Mouse (Mus musculus): ENCODE results near the gene Smyd1. TPM values are rescaled to one million over a fixed set of nuclear protein-coding genes. Genes with fewer than 3 reads are reported as not detected.
"Not testable (repeated sequence)": the region's sequence is repeated elsewhere in the genome, so short reads cannot be mapped to it uniquely, and the experiment has no call there.

Gene Smyd1
- polyA plus RNA-seq, 1 experiment from 2014 or later, result 0.15 TPM

DNA sequence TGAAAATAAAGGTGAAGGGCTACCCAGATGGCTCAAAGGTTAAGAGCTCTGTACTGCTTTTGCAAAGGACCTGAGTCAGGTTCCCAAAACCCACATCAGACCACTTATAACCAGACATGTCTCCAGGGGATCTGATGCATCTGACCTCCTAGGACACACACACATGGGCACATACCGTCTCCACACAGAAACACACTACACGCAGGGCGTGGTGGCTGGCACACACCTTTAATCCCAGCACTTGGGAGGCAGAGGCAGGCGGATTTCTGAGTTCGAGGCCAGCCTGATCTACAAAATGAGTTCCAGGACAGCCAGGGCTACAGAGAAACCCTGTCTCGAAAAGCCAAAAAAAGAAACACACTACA lies 52.4 kb downstream of the Smyd1 start:
- H3K4me3 ChIP-seq; H3K27me3 ChIP-seq (ENCODE audit: poor library complexity, severe bottlenecking); H3K27ac ChIP-seq; DNase-seq (ENCODE audit: extremely low spot score, low spot score); H3K36me3 ChIP-seq (replicated peaks); H3K9me3 ChIP-seq: not testable (repeated sequence)
- WGBS, result 93% methylated on average over 6 of the region's 6 CpGs
- peaks cover 18% of the 10 kb centered on the region for H3K4me1 ChIP-seq

- H3K36me3 ChIP-seq (replicated peaks), result no peaks in the 10 kb centered on the region
- H3K4me3 ChIP-seq, result no peak overlapping the region
- H3K9me3 ChIP-seq, result no peaks in the 10 kb centered on the region
- no peaks in the 10 kb centered on the region for H3K27me3 ChIP-seq (ENCODE audit: poor library complexity, severe bottlenecking)
- H3K27ac ChIP-seq, result no peak overlapping the region
- WGBS, result 70% methylated on average over 7 of the region's 7 CpGs
- no peak for DNase-seq (ENCODE audit: extremely low spot score, low spot score)
- peaks cover 18% of the 10 kb centered on the region for H3K4me1 ChIP-seq
Measured at GRCm38 (mm10) chr6:71268929-71269685, 52.9 kb downstream of the Smyd1 start.

DNA sequence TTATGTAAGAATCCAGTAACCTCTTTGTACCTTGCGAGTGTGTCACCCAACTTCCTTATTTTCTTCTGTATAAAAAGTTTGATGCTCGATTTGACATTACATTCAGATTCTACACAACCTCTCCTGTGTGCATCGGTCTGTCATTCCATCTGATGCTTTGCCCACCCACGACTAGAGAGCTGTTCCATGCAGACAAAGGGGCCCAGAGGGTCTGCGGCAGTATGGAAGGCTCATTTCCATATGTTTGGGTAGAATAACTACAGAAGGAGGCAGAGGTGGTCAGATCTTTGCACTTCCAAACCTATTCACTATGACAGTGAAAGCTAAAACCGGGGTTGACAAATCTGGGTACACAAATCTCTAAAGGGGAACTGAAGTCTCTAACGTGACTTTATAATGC lies 54.4 kb downstream of the Smyd1 start:
- WGBS, result 85% methylated on average over 7 of the region's 7 CpGs
- not testable (repeated sequence) for H3K27ac ChIP-seq; H3K4me3 ChIP-seq; H3K27me3 ChIP-seq (ENCODE audit: poor library complexity, severe bottlenecking); H3K36me3 ChIP-seq (replicated peaks); H3K9me3 ChIP-seq; DNase-seq (ENCODE audit: extremely low spot score, low spot score)
- H3K4me1 ChIP-seq, result peaks cover 15% of the 10 kb centered on the region

GRCm38 (mm10) chr6:71262142-71262833 lies 59.7 kb downstream of the Smyd1 start:
- H3K9me3 ChIP-seq, result no peaks in the 10 kb centered on the region
- 84% methylated on average over 8 of the region's 8 CpGs for WGBS
- DNase-seq (ENCODE audit: extremely low spot score, low spot score), result no peak
- H3K36me3 ChIP-seq (replicated peaks), result no peaks in the 10 kb centered on the region
- no peak overlapping the region for H3K4me3 ChIP-seq
- H3K4me1 ChIP-seq, result 0 out of 2 replicates have a peak, but pooled peaks cover 4% of the 10 kb centered on the region
- no peak overlapping the region for H3K27ac ChIP-seq
- H3K27me3 ChIP-seq (ENCODE audit: poor library complexity, severe bottlenecking), result no peaks in the 10 kb centered on the region

GRCm38 (mm10) chr6:71261060-71261459 lies 61.0 kb downstream of the Smyd1 start:
- DNase-seq (ENCODE audit: extremely low spot score, low spot score), result no peak

DNA sequence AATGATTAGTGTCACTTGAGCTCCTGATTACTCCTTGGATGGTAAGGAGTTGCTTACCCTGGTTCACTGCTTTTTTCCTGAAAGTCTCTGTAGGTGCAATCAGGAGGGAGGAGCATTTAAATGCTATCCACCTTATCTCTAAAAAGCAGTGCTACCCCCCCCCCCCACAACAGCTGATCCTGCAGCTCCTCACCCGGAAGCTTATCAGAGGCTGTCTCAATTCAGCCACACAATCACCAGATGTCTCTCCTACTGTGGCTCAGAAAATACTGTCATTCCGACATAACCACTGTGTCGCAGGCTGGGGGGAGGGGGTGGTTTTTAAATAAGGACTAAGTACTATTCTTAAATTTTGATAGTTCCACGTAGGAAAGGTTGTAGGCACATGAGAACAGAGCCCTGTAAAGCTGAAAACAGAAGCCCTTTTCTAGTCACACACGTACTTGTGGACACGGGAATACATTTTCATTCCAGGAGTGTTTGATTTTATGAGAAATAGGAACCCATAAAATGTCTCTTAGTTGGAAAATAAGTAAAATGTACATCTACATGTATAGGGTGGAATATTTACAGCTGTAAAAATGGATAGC lies 61.9 kb downstream of the Smyd1 start:
- 75% methylated on average over 6 of the region's 6 CpGs for WGBS
- no peaks in the 10 kb centered on the region for H3K9me3 ChIP-seq

More at GRCm38 (mm10) chr6:71261060-71261459, 61.0 kb downstream of the Smyd1 start:
- Histone ChIP-seq H3K27ac (no peak overlapping the region), H3K9me3 (no peaks in the 10 kb centered on the region), H3K4me1 (0 out of 2 replicates have a peak, but pooled peaks cover 4% of the 10 kb centered on the region), H3K27me3 (ENCODE audit: poor library complexity, severe bottlenecking) (no peaks in the 10 kb centered on the region), H3K4me3 (no peak overlapping the region), H3K36me3 (replicated peaks) (no peaks in the 10 kb centered on the region)
- WGBS, result 89% methylated on average over 3 of the region's 3 CpGs

DNA sequence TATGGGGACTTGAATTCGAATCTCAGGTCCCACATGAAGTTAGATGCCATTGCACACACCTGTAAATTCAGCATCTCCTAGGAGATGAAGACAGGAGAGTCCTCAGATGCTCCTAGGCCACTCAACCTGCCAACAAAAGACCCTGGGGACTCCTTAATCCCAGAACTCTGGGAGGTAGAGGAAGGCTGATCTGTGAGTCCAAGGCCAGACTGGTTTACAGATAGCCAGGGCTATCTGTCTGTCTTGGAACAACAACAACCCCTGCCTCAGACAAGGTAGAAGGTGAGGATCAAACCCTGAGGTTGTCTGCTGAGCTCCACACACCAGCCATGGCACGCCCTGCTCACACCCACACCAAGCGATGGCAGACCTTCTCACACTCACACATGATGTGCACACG lies 62.9 kb downstream of the Smyd1 start:
- H3K36me3 ChIP-seq (replicated peaks), result no peaks in the 10 kb centered on the region
- no peak overlapping the region for H3K27ac ChIP-seq
- no peaks in the 10 kb centered on the region for H3K9me3 ChIP-seq
- H3K27me3 ChIP-seq (ENCODE audit: poor library complexity, severe bottlenecking), result no peaks in the 10 kb centered on the region
- DNase-seq (ENCODE audit: extremely low spot score, low spot score), result no peak
- WGBS, result 88% methylated on average over 4 of the region's 4 CpGs
- 0 out of 2 replicates have a peak, but pooled peaks cover 4% of the 10 kb centered on the region for H3K4me1 ChIP-seq
- no peak overlapping the region for H3K4me3 ChIP-seq

More for the DNA sequence above, 61.9 kb downstream of the Smyd1 start:
- no peak overlapping the region for H3K27ac ChIP-seq
- no peak overlapping the region for H3K4me3 ChIP-seq
- 0 out of 2 replicates have a peak, but pooled peaks cover 4% of the 10 kb centered on the region for H3K4me1 ChIP-seq
- H3K27me3 ChIP-seq (ENCODE audit: poor library complexity, severe bottlenecking), result no peaks in the 10 kb centered on the region
- no peaks in the 10 kb centered on the region for H3K36me3 ChIP-seq (replicated peaks)
- no peak for DNase-seq (ENCODE audit: extremely low spot score, low spot score)

DNA sequence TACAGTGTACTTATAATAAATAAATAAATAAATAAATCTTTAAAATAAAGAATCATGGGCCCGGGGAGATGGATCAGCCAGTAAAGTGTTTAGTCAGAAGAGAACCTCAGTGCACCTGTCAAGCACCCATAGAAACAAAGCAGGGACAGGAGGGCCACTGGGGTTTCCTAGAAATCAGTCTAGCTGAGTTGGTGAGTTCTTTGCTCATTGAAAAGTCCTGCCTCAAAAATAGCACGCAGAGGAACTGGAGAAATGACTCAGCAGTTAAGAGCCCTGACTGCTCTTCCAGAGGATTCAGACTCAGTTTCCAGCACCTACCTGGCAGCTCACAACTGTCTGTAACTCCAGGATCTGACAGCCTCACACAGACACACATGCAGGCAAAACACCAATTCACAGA lies 63.5 kb downstream of the Smyd1 start:
- no peak for DNase-seq (ENCODE audit: extremely low spot score, low spot score)
- H3K4me1 ChIP-seq, result 0 out of 2 replicates have a peak, but pooled peaks cover 4% of the 10 kb centered on the region
- WGBS, result 88% methylated on average over 2 of the region's 2 CpGs
- H3K27ac ChIP-seq, result no peak overlapping the region
- H3K36me3 ChIP-seq (replicated peaks), result no peaks in the 10 kb centered on the region
- no peak overlapping the region for H3K4me3 ChIP-seq
- no peaks in the 10 kb centered on the region for H3K27me3 ChIP-seq (ENCODE audit: poor library complexity, severe bottlenecking)
- no peaks in the 10 kb centered on the region for H3K9me3 ChIP-seq

- H3K27ac ChIP-seq, result no peak overlapping the region
- H3K36me3 ChIP-seq (replicated peaks), result no peaks in the 10 kb centered on the region
- no peak overlapping the region for H3K4me3 ChIP-seq
- no peak for DNase-seq (ENCODE audit: extremely low spot score, low spot score)
- 62% methylated on average over 1 of the region's 1 CpGs for WGBS
- no peaks in the 10 kb centered on the region for H3K4me1 ChIP-seq
- no peaks in the 10 kb centered on the region for H3K9me3 ChIP-seq
- no peaks in the 10 kb centered on the region for H3K27me3 ChIP-seq (ENCODE audit: poor library complexity, severe bottlenecking)
Measured at GRCm38 (mm10) chr6:71257375-71257774, 64.7 kb downstream of the Smyd1 start.

DNA sequence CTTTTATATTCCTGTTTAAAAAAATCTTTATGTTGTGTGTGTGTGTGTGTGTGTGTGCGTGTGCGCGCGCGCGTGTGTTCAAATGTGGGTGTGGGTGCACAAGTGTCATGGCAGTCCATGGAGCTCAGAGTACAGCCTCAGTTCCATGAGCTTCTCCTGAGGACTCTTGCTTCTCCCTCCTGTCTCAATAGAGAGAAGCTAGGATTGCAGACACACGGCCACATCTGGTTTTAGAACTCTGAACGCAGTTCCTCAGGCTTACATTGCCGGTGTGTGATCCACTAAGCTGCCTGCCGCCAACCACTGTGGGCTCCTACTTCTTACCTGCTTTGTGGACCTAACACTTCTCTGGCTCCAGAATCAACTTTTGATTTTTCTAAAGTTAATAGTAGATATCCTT lies 65.9 kb downstream of the Smyd1 start:
- Histone ChIP-seq H3K27ac (no peak overlapping the region), H3K4me1 (no peaks in the 10 kb centered on the region), H3K9me3 (no peaks in the 10 kb centered on the region), H3K36me3 (replicated peaks) (no peaks in the 10 kb centered on the region), H3K27me3 (ENCODE audit: poor library complexity, severe bottlenecking) (no peaks in the 10 kb centered on the region), H3K4me3 (no peak overlapping the region)
- DNase-seq (ENCODE audit: extremely low spot score, low spot score), result no peak
- WGBS, result 93% methylated on average over 10 of the region's 10 CpGs

GRCm38 (mm10) chr6:71254456-71254855 lies 67.6 kb downstream of the Smyd1 start:
- 94% methylated on average over 6 of the region's 6 CpGs for WGBS

DNA sequence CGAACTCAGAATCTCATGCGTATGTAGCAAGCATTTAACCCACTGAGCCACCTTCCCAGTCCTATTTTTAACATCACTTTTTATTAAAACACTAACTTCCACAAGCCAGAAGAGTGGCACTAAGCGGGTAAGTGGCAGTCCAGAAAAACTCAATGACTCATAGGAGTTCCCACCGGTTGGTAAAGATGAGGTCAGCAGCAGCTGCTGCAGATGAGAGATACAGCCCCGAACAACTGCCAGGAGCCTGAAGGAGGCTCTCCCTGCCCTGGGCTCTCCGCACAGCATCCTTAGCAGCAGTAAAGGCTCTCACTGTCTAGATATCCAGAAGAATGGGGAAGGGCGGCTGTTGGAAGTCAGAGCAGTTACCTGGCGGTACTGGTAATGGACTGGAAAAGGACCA lies 71.1 kb downstream of the Smyd1 start:
- WGBS, result 88% methylated on average over 8 of the region's 8 CpGs
- H3K4me1 ChIP-seq, result no peaks in the 10 kb centered on the region
- no peak overlapping the region for H3K27ac ChIP-seq
- no peaks in the 10 kb centered on the region for H3K9me3 ChIP-seq
- no peak for DNase-seq (ENCODE audit: extremely low spot score, low spot score)
- H3K36me3 ChIP-seq (replicated peaks), result no peaks in the 10 kb centered on the region
- no peak overlapping the region for H3K4me3 ChIP-seq
- H3K27me3 ChIP-seq (ENCODE audit: poor library complexity, severe bottlenecking), result no peaks in the 10 kb centered on the region

More at GRCm38 (mm10) chr6:71254456-71254855, 67.6 kb downstream of the Smyd1 start:
- H3K9me3 ChIP-seq, result no peaks in the 10 kb centered on the region
- no peaks in the 10 kb centered on the region for H3K4me1 ChIP-seq
- H3K27ac ChIP-seq, result no peak overlapping the region
- H3K4me3 ChIP-seq, result no peak overlapping the region
- DNase-seq (ENCODE audit: extremely low spot score, low spot score), result no peak
- no peaks in the 10 kb centered on the region for H3K36me3 ChIP-seq (replicated peaks)
- no peaks in the 10 kb centered on the region for H3K27me3 ChIP-seq (ENCODE audit: poor library complexity, severe bottlenecking)

DNA sequence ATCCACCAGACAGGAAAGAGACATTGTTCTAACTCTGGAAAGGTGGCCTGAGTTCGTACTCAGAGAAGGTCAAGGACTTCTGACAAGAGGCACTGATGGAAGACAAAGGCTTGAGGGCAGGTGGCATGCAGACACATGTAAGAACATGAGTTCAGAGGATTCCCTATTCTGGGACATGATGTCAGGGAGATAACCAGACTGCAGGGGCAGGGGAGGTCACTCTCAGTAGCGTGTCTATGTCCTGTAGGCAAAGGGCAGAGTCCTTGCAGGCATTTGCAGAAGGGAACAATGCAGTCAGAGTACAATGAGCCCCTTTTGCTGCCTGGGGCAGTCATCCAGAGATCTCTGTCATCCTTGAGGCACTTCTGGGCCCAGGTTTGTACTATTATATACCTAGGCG lies 72.4 kb downstream of the Smyd1 start:
- 86% methylated on average over 3 of the region's 3 CpGs for WGBS
- DNase-seq (ENCODE audit: extremely low spot score, low spot score), result no peak
- H3K4me1 ChIP-seq, result no peaks in the 10 kb centered on the region
- H3K27ac ChIP-seq, result no peak overlapping the region
- H3K4me3 ChIP-seq, result no peak overlapping the region
- no peaks in the 10 kb centered on the region for H3K27me3 ChIP-seq (ENCODE audit: poor library complexity, severe bottlenecking)
- H3K36me3 ChIP-seq (replicated peaks), result no peaks in the 10 kb centered on the region
- no peaks in the 10 kb centered on the region for H3K9me3 ChIP-seq
